Mouse (Mus musculus): ENCODE data around the gene Gdpd1. TPM values are rescaled to one million over a fixed set of nuclear protein-coding genes. Genes with fewer than 3 reads are reported as not detected.
A peak's percentile ranks its signal among the peaks of the same experiment; 100 is the strongest.
"Not testable (repeated sequence)": the region's sequence is repeated elsewhere in the genome, so short reads cannot be mapped to it uniquely, and the experiment has no call there.

Gene Gdpd1
- polyA plus RNA-seq, 1 experiment from 2014 or later, result 21.7 TPM

- ATAC-seq (ENCODE audit: insufficient number of reproducible peaks, low FRiP score, low TSS enrichment, low read depth); H3K9me3 ChIP-seq; H3K4me3 ChIP-seq; H3K27me3 ChIP-seq; H3K36me3 ChIP-seq; H3K4me2 ChIP-seq; H3K9ac ChIP-seq; H3K27ac ChIP-seq; H3K4me1 ChIP-seq: not testable (repeated sequence)
- 56% methylated on average over 8 of the region's 8 CpGs for WGBS
Observed at GRCm38 (mm10) chr11:87023240-87023639, 50.6 kb downstream of the Gdpd1 start.

GRCm38 (mm10) chr11:87022765-87023164, 51.1 kb downstream of the Gdpd1 start:
- WGBS, result 59% methylated on average over 4 of the region's 4 CpGs
- Histone ChIP-seq H3K9ac (no peak overlapping the region), H3K4me2 (no peak overlapping the region), H3K4me1 (peaks cover 8% of the 10 kb centered on the region; the same call in 1 of the 2 replicates), H3K9me3 (no peaks in the 10 kb centered on the region), H3K27ac (no peak overlapping the region), H3K4me3 (no peak overlapping the region), H3K27me3 (no peaks in the 10 kb centered on the region), H3K36me3 (no peaks in the 10 kb centered on the region)
- ATAC-seq (ENCODE audit: insufficient number of reproducible peaks, low FRiP score, low TSS enrichment, low read depth), result no peak

- H3K27me3 ChIP-seq, result no peaks in the 10 kb centered on the region
- H3K4me3 ChIP-seq, result no peak overlapping the region
- no peak overlapping the region for H3K4me2 ChIP-seq
- no peaks in the 10 kb centered on the region for H3K36me3 ChIP-seq
- no peak for ATAC-seq (ENCODE audit: insufficient number of reproducible peaks, low FRiP score, low TSS enrichment, low read depth)
- no peak overlapping the region for H3K27ac ChIP-seq
- peaks cover 6% of the 10 kb centered on the region; the same call in 1 of the 2 replicates for H3K4me1 ChIP-seq
- H3K9ac ChIP-seq, result no peak overlapping the region
- H3K9me3 ChIP-seq, result no peaks in the 10 kb centered on the region
Observed at GRCm38 (mm10) chr11:87021551-87021950, 52.3 kb downstream of the Gdpd1 start.

- 80% methylated on average over 5 of the region's 5 CpGs for WGBS
- Histone ChIP-seq H3K36me3 (no peaks in the 10 kb centered on the region), H3K4me1 (no peaks in the 10 kb centered on the region), H3K4me2 (no peak overlapping the region), H3K4me3 (no peak overlapping the region), H3K9me3 (no peaks in the 10 kb centered on the region), H3K27me3 (no peaks in the 10 kb centered on the region), H3K27ac (no peak overlapping the region), H3K9ac (no peak overlapping the region)
- no peak for ATAC-seq (ENCODE audit: insufficient number of reproducible peaks, low FRiP score, low TSS enrichment, low read depth)
Observed at GRCm38 (mm10) chr11:87020449-87020848, 53.4 kb downstream of the Gdpd1 start.

GRCm38 (mm10) chr11:87019431-87019830, 54.4 kb downstream of the Gdpd1 start:
- Histone ChIP-seq H3K4me2 (no peak overlapping the region), H3K9me3 (no peaks in the 10 kb centered on the region), H3K27ac (no peak overlapping the region), H3K36me3 (no peaks in the 10 kb centered on the region), H3K4me3 (no peak overlapping the region), H3K4me1 (no peaks in the 10 kb centered on the region; the same call in 1 of the 2 replicates), H3K27me3 (no peaks in the 10 kb centered on the region), H3K9ac (no peak overlapping the region)
- 86% methylated on average over 8 of the region's 8 CpGs for WGBS
- no peak for ATAC-seq (ENCODE audit: insufficient number of reproducible peaks, low FRiP score, low TSS enrichment, low read depth)

- H3K4me2 ChIP-seq, result no peak overlapping the region
- no peaks in the 10 kb centered on the region for H3K9me3 ChIP-seq
- H3K4me3 ChIP-seq, result no peak overlapping the region
- no peak overlapping the region for H3K27ac ChIP-seq
- no peaks in the 10 kb centered on the region for H3K27me3 ChIP-seq
- peaks cover 5% of the 10 kb centered on the region; the same call in 1 of the 2 replicates for H3K4me1 ChIP-seq
- ATAC-seq (ENCODE audit: insufficient number of reproducible peaks, low FRiP score, low TSS enrichment, low read depth), result no peak
- no peaks in the 10 kb centered on the region for H3K36me3 ChIP-seq
- H3K9ac ChIP-seq, result no peak overlapping the region
- 45% methylated on average over 4 of the region's 4 CpGs for WGBS
Observed at GRCm38 (mm10) chr11:87018081-87018480, 55.8 kb downstream of the Gdpd1 start.

GRCm38 (mm10) chr11:87015691-87016090, 58.2 kb downstream of the Gdpd1 start:
- Histone ChIP-seq H3K9me3 (no peaks in the 10 kb centered on the region), H3K36me3 (no peaks in the 10 kb centered on the region), H3K9ac (no peak overlapping the region), H3K27me3 (no peaks in the 10 kb centered on the region), H3K4me3 (no peak overlapping the region), H3K27ac (no peak overlapping the region), H3K4me2 (no peak overlapping the region), H3K4me1 (peaks cover 5% of the 10 kb centered on the region; the same call in 1 of the 2 replicates)
- ATAC-seq (ENCODE audit: insufficient number of reproducible peaks, low FRiP score, low TSS enrichment, low read depth), result no peak
- 59% methylated on average over 3 of the region's 3 CpGs for WGBS

GRCm38 (mm10) chr11:87010476-87010875, 63.4 kb downstream of the Gdpd1 start:
- Histone ChIP-seq H3K27me3 (no peaks in the 10 kb centered on the region), H3K4me2 (no peak overlapping the region), H3K27ac (no peak overlapping the region), H3K9me3 (no peaks in the 10 kb centered on the region), H3K4me1 (peaks cover 10% of the 10 kb centered on the region; the same call in 1 of the 2 replicates), H3K9ac (no peak overlapping the region), H3K36me3 (no peaks in the 10 kb centered on the region), H3K4me3 (no peak overlapping the region)
- WGBS, result 18% methylated on average over 9 of the region's 9 CpGs
- ATAC-seq (ENCODE audit: insufficient number of reproducible peaks, low FRiP score, low TSS enrichment, low read depth), result no peak

- no peak overlapping the region for H3K4me2 ChIP-seq
- H3K27ac ChIP-seq, result no peak overlapping the region
- no peaks in the 10 kb centered on the region for H3K9me3 ChIP-seq
- H3K36me3 ChIP-seq, result no peaks in the 10 kb centered on the region
- H3K9ac ChIP-seq, result no peak overlapping the region
- H3K4me1 ChIP-seq, result peaks cover 5% of the 10 kb centered on the region; the same call in 1 of the 2 replicates
- H3K4me3 ChIP-seq, result no peak overlapping the region
- no peaks in the 10 kb centered on the region for H3K27me3 ChIP-seq
- WGBS, result 29% methylated on average over 8 of the region's 8 CpGs
- ATAC-seq (ENCODE audit: insufficient number of reproducible peaks, low FRiP score, low TSS enrichment, low read depth), result no peak
Observed at GRCm38 (mm10) chr11:87007371-87007770, 66.5 kb downstream of the Gdpd1 start.

- no peak for ATAC-seq (ENCODE audit: insufficient number of reproducible peaks, low FRiP score, low TSS enrichment, low read depth)
- H3K4me3 ChIP-seq, result no peak overlapping the region
- peaks cover 5% of the 10 kb centered on the region; the same call in 1 of the 2 replicates for H3K4me1 ChIP-seq
- no peaks in the 10 kb centered on the region for H3K9me3 ChIP-seq
- WGBS, result 56% methylated on average over 12 of the region's 12 CpGs
- no peaks in the 10 kb centered on the region for H3K36me3 ChIP-seq
- H3K27ac ChIP-seq, result peak overlapping the region; percentile 54; the same call in 1 of the 2 replicates
- H3K9ac ChIP-seq, result no peak overlapping the region
- no peaks in the 10 kb centered on the region for H3K27me3 ChIP-seq
- no peak overlapping the region for H3K4me2 ChIP-seq
Observed at GRCm38 (mm10) chr11:87004960-87005755, 68.7 kb downstream of the Gdpd1 start.

- no peaks in the 10 kb centered on the region for H3K9me3 ChIP-seq
- H3K4me2 ChIP-seq, result no peak overlapping the region
- H3K9ac ChIP-seq, result no peak overlapping the region
- H3K4me1 ChIP-seq, result peaks cover 5% of the 10 kb centered on the region; the same call in 1 of the 2 replicates
- ATAC-seq (ENCODE audit: insufficient number of reproducible peaks, low FRiP score, low TSS enrichment, low read depth), result no peak
- no peaks in the 10 kb centered on the region for H3K27me3 ChIP-seq
- WGBS, result 67% methylated on average over 10 of the region's 10 CpGs
- no peaks in the 10 kb centered on the region for H3K36me3 ChIP-seq
- no peak overlapping the region for H3K4me3 ChIP-seq
- H3K27ac ChIP-seq, result no peak overlapping the region
Observed at GRCm38 (mm10) chr11:87002078-87002829, 71.6 kb downstream of the Gdpd1 start.

GRCm38 (mm10) chr11:87001217-87001616, 72.6 kb downstream of the Gdpd1 start:
- no peak overlapping the region for H3K27ac ChIP-seq
- H3K4me2 ChIP-seq, result no peak overlapping the region
- WGBS, result 86% methylated on average over 8 of the region's 8 CpGs
- H3K27me3 ChIP-seq, result no peaks in the 10 kb centered on the region
- no peaks in the 10 kb centered on the region for H3K36me3 ChIP-seq
- H3K4me1 ChIP-seq, result no peaks in the 10 kb centered on the region
- no peak overlapping the region for H3K9ac ChIP-seq
- H3K9me3 ChIP-seq, result no peaks in the 10 kb centered on the region
- H3K4me3 ChIP-seq, result no peak overlapping the region
- ATAC-seq (ENCODE audit: insufficient number of reproducible peaks, low FRiP score, low TSS enrichment, low read depth), result no peak
